19 mouse cellular contexts compared by ENCODE assay signal in the genomic region with DNA sequence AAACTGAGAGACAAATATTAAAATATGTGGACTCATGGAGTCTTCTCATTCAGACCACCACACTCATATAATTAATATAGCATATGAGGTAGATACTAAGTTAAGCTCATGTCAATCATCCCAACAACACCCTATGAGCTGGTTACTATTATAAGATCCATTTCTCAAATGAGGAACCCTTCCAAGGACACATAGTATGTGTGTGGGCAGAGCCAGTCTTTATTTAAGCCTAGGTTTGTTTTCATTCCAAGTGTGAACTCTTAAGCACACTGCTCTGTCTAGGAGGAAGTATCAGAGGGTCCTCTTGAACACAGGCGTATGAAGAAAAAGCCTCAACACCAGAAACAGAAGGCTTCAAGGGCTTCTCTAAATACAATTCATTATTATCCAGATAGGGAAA. TPM values are rescaled to one million over a fixed set of nuclear protein-coding genes. Genes with fewer than 3 reads are reported as not detected.
"Had no signal": no experiment of that assay in that cellular context is flagged by ENCODE, and none has a peak within 500 bp of the region (broad histone marks: within the 10 kb centered on the region; RNA-seq: fewer than 3 reads in every experiment).

No protein-coding gene starts in this region.

- H3K27ac ChIP-seq: kidney, embryonic 15.5 days; limb, embryonic 13.5 days; liver, embryonic 14.5 days; midbrain, embryonic 13.5 days; neural tube, embryonic 15.5 days; stomach, postnatal 0 days had no signal

- H3K9me3 ChIP-seq: kidney, embryonic 15.5 days; limb, embryonic 13.5 days; midbrain, embryonic 13.5 days; neural tube, embryonic 15.5 days had no signal

- H3K4me1 ChIP-seq: kidney, embryonic 15.5 days; limb, embryonic 13.5 days; neural tube, embryonic 15.5 days had no signal

- ATAC-seq: midbrain, embryonic 13.5 days had no signal

- H3K4me2 ChIP-seq: kidney, embryonic 15.5 days; limb, embryonic 13.5 days; midbrain, embryonic 13.5 days; neural tube, embryonic 15.5 days had no signal

- H3K27me3 ChIP-seq: kidney, embryonic 15.5 days; limb, embryonic 13.5 days; midbrain, embryonic 13.5 days; neural tube, embryonic 15.5 days had no signal

- DNase-seq: kidney, postnatal 14 days; layer of hippocampus, postnatal 36 days; lung, adult 18-20 months; right cerebral cortex, adult 18-20 months; right cerebral cortex, postnatal 25 days; thymus, postnatal 4 days had no signal

- H3K9ac ChIP-seq: kidney, embryonic 15.5 days; limb, embryonic 13.5 days; liver, embryonic 14.5 days; midbrain, embryonic 13.5 days; neural tube, embryonic 15.5 days had no signal

- H3K36me3 ChIP-seq: kidney, embryonic 15.5 days; limb, embryonic 13.5 days; midbrain, embryonic 13.5 days; neural tube, embryonic 15.5 days had no signal

- H3K4me3 ChIP-seq: kidney, embryonic 15.5 days; limb, embryonic 13.5 days; midbrain, embryonic 13.5 days; myocyte; neural tube, embryonic 15.5 days had no signal

RNA-seq across cellular contexts. Expression of gene 4921504E06Rik, which starts 54.1 kb away (rescaled TPM):
- total RNA-seq: layer of hippocampus, postnatal 36 days; left cerebral cortex, postnatal 36 days; liver, adult 2 months; megakaryocyte-erythroid progenitor cell, adult 5-6 weeks had no signal
- polyA plus RNA-seq: kidney, embryonic 15.5 days; large intestine, adult 2 months; limb, embryonic 13.5 days; liver, adult 2 months; liver, embryonic 14.5 days; lung, embryonic 16.5 days; midbrain, embryonic 13.5 days; myocyte; neural tube, embryonic 11.5 days; neural tube, embryonic 15.5 days; stomach, postnatal 0 days had no signal
